ENCODE assay signal across 17 mouse cellular contexts in the genomic region with DNA sequence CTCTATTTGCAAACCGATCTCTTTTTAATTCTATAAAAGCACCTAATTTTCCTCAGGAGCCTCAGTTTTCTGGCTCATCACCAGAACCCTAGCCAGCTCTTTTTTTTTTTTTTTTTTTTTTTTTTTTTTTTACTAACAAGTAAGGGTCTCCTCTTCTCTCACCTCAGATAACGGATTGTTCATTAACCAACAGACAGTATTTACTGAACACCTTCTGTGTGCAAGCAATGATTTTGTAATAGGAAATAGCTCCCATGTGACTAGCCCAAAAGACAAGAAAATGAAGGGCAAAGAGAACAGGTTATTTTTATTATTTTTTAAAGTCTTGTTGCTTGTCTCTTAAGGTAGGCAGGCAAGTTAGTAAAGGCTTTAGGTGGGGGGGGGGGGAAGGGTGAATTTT.
"Had no signal": no experiment of that assay in that cellular context is flagged by ENCODE, and none has a peak within 500 bp of the region (broad histone marks: within the 10 kb centered on the region; RNA-seq: fewer than 3 reads in every experiment).

No protein-coding gene starts in this region.

- H3K9me3 ChIP-seq: midbrain, embryonic 10.5 days; midbrain, embryonic 12.5 days; neural tube, embryonic 13.5 days; neural tube, embryonic 15.5 days had no signal

- H3K4me2 ChIP-seq: lung, embryonic 14.5 days; midbrain, embryonic 12.5 days; neural tube, embryonic 13.5 days; neural tube, embryonic 15.5 days had no signal

- H3K4me3 ChIP-seq: midbrain, embryonic 10.5 days; midbrain, embryonic 12.5 days; myocyte; neural tube, embryonic 13.5 days; neural tube, embryonic 15.5 days had no signal

- DNase-seq: lung, embryonic 14.5 days; lung, postnatal 10 days; lung, postnatal 4 days; retina, postnatal 1 day; right cerebral cortex, adult 18-20 months; right cerebral cortex, postnatal 25 days; right cerebral cortex, postnatal 4 days; spleen, adult 18-20 months; thymus, adult 18-20 months; thymus, postnatal 14 days; thymus, postnatal 36 days had no signal

- ATAC-seq: midbrain, embryonic 16.5 days had no signal

- H3K27ac ChIP-seq: midbrain, embryonic 12.5 days; neural tube, embryonic 13.5 days; neural tube, embryonic 15.5 days had no signal

- H3K36me3 ChIP-seq: midbrain, embryonic 10.5 days; midbrain, embryonic 12.5 days; neural tube, embryonic 15.5 days had no signal

- H3K27me3 ChIP-seq: midbrain, embryonic 12.5 days; neural tube, embryonic 13.5 days; neural tube, embryonic 15.5 days had no signal

- H3K9ac ChIP-seq: lung, embryonic 14.5 days; midbrain, embryonic 12.5 days; neural tube, embryonic 13.5 days; neural tube, embryonic 15.5 days had no signal
